Mouse (Mus musculus) gastrocnemius, adult 2 months (tissue): ENCODE results near the gene Mtch1. TPM values are rescaled to one million over a fixed set of nuclear protein-coding genes. Genes with fewer than 3 reads are reported as not detected.

Experiments used
- DNase-seq: peaks from one replicate; pipeline ENCODE4 v3.0.0; 2022
- H3K27ac ChIP-seq: fragments of 200-600 bp; 2 replicates; pipeline ENCODE4 v1.8.1; 2022; ENCODE audit warnings: mild to moderate bottlenecking
- H3K4me3 ChIP-seq: fragments of 200-600 bp; 2 replicates; pipeline ENCODE4 v1.8.1; 2022; ENCODE audit warnings: mild to moderate bottlenecking, moderate library complexity
- CTCF ChIP-seq: fragments of 200-600 bp; IDR thresholded peaks from 2 replicates; pipeline ENCODE4 v1.8.1; 2022; ENCODE audit warnings: antibody characterized with exemption, mild to moderate bottlenecking, moderate library complexity
- intact Hi-C: fragments of 180-260 bp; cut with DNase I; formaldehyde crosslinking; loops from one replicate; pipeline ENCODE4 v1.15.1; 2025
- total RNA-seq, 2 experiments: library from RNA; stranded (reverse); gene quantifications; 2 replicates each; pipeline ENCODE4 v1.2.3; 2021

Mtch1 gene
- total RNA-seq, 2 experiments from 2014 or later = 78.5 to 109 TPM

DNA sequence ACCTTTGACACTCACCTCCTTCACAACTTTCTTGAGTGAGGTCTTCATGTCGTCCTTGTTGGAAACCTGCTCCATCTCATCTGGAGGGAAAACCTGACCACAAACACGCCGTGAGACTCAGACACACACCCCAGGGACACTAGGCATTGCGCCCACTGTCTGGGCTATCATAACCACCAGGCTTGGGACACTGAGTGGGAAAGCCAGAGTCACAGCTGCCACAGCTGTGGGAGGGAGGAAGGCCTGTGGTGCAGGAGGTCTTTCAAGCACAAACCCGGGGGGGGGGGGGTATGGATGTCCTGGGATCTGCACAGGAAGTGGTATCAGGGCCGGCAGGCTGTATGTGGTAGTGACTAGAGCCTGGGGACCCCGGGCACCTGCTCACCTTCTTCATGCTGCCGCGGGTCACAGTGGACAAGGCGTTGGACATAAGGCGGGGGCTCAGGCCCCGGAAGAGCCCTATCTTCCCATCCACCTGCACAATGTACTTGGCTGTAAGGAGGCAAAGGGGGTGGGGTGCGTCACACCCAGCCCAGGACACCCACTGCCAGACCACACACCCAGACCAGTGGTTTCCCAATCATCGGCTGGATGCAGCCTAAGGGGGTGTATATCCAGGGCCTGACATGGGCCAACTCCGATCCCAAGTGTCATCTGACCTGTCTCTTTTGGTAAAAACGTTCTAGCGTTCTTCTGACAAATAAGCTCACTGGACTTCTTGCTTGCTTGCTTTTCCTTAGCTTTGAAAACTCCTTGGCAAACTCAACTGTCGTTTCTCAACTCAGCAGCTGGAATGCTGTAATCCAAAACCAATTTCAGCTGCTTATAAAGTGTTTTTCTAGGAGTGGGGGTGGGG, 7.1 kb downstream of the Mtch1 start:
- intact Hi-C loops = no loop called here

GRCm38 (mm10) chr17:29339170-29339768, 8.5 kb downstream of the Mtch1 start:
- H3K4me3 ChIP-seq = peak overlapping the region; percentile 11; the same call in 1 of the 2 replicates
- peak; percentile 68 for DNase-seq
- no peak for TF ChIP-seq CTCF
- intact Hi-C loops = no loop called here
- peak overlapping the region; percentile 88 for H3K27ac ChIP-seq

More for the DNA sequence above, 7.1 kb downstream of the Mtch1 start:
- peak; percentile 78 for DNase-seq
- no peak for TF ChIP-seq CTCF
- H3K4me3 ChIP-seq = peak overlapping the region; percentile 60
- H3K27ac ChIP-seq = peak overlapping the region; percentile 88

DNA sequence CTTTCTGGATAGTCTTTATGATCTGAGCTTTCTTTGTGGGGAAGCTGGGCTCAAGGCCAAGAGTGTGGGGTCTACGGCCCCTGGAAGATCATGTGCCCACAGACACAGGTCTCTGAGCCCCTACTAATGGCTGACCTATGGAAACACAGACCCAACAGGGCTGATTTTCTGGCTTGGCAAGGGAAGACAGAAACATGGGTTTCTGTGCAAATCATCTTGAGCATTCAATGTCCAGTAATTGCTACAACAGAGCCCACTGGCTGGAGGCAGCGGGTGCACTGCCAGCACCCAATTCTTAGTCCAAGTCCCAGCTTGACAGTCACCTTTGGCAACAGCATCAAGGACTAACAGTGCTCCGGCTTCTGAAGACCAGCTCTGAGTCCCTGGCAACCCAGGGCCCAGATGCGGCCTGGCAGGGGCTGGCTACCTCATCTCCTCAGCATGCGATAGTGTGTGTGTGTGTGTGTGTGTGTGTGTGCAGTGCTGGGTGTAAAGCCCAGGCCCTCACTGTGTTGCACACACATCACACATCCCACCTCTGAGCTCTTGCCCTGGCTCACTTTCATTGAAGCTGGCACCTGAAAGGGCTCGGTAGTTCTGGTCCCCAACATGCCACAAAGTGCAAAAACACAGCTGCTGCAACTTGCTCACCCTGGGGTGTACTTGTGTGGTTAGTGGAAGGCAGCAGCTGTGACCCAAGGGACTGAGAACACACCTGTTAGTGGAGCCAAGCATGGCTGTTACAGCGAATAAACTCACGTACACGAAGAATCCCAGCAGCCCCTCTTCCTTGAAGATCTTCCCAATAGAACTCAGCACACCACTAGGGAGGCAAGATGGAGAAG, 9.5 kb downstream of the Mtch1 start:
- DNase-seq = peak; percentile 63
- Histone ChIP-seq H3K27ac (peak overlapping the region; percentile 88), H3K4me3 (no peak overlapping the region)
- intact Hi-C loops = no loop called here
- TF ChIP-seq CTCF = no peak

GRCm38 (mm10) chr17:29336266-29336990, 11.3 kb downstream of the Mtch1 start:
- DNase-seq = peak; percentile 15
- no peak overlapping the region for H3K4me3 ChIP-seq
- H3K27ac ChIP-seq = no peak overlapping the region
- TF ChIP-seq CTCF = no peak
- intact Hi-C loops = no loop called here

DNA sequence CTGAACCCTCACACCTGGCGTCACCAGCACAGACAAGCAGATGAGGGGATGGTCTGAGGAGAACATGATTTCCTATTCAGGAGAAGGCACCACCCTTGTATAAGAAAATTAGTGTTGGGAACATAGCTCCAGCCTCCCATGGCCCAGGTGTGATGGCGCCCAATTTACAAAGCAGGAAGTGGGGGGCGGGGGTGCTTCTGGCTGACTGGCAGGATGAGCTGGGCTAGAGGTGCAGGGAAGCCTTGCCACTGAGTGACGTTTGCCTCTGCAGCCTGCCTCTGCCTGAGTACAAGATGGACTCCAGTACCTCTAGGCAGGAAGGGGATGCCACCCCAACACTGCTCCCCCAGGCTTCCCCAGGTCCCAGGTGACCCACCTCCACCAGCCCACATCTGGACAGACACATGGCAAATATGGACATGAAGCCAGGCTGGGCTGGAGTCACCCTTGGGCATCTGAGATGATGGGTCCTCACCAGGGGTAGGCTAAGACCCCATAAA, 15.5 kb downstream of the Mtch1 start:
- TF ChIP-seq CTCF = no peak
- DNase-seq = no peak
- intact Hi-C loops = loop anchor here (5.0 kb wide), 1 partner anchor 60 kb away; no protein-coding TSS in a partner anchor
- no peak overlapping the region for H3K4me3 ChIP-seq
- H3K27ac ChIP-seq = no peak overlapping the region

DNA sequence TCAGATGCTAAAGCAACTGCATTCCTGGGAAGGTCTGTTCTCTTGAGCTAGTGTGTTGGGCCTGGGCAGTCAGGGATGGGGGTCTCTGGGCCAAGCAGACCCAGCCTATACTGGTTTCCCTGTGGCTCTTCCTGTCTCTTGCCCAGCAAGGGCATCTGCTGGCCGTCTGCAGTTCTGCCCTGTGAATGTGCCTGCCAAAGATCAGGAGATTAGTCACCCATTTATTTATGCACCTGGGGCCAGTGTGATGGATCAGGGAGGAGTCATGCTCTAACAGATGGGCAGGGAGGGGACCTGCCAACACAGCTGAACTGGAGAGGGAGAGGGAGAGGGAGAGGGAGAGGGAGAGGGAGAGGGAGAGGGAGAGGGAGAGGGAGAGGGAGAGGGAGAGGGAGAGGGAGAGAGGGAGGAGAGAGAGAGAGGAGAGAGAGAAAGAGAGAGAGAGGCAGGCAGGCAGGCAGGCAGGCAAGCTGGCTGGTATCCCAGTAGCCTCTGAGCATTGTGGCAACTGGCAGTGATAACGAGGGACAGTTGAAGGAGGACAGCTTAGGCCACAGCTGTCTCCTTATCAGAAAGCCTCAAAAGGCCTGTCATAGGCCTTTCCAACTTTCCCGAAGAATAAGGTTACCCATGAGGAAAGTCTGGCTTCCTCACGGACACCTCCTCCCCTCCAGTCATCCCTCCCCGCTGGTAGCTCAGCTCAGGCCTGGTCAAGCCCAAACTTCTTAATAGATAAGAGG, 16.9 kb downstream of the Mtch1 start:
- no peak overlapping the region for H3K4me3 ChIP-seq
- DNase-seq = peak; percentile 76
- intact Hi-C loops = loop anchor here (5.0 kb wide), 1 partner anchor 59 kb away; no protein-coding TSS in a partner anchor
- TF ChIP-seq CTCF = peak; percentile 52
- peak overlapping the region; percentile 82 for H3K27ac ChIP-seq

- no peak for DNase-seq
- Histone ChIP-seq H3K27ac (peak overlapping the region; percentile 77), H3K4me3 (no peak overlapping the region)
- TF ChIP-seq CTCF = no peak
- intact Hi-C loops = loop anchor here (5.0 kb wide), 1 partner anchor 58 kb away; no protein-coding TSS in a partner anchor
Observed at GRCm38 (mm10) chr17:29330221-29330620, 17.5 kb downstream of the Mtch1 start.

DNA sequence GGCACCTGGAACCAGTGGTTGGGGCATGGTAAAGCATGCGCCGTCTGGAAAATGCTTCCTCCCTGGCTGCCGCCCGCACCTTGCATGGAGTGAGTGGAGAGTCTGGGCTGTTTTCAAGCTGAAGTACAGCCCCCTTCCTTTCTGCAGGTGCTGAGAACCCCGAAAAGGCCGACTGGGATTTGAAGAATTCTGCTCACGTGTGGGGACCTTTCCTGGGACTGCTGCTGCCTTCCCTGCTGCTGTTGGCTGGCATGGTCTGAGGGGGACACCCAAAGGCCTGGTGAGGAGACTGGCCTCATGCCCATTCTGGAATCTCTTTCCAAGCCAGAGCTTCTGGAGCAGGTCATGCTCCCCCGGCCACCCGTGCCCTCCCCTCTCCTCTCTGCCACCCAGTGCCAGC, 20.0 kb downstream of the Mtch1 start:
- Histone ChIP-seq H3K27ac (no peak overlapping the region), H3K4me3 (no peak overlapping the region)
- intact Hi-C loops = no loop called here
- DNase-seq = no peak
- TF ChIP-seq CTCF = no peak

- Histone ChIP-seq H3K4me3 (peak overlapping the region; percentile 55), H3K27ac (peak overlapping the region; percentile 31; the same call in 1 of the 2 replicates)
- DNase-seq = peak; percentile 57
- TF ChIP-seq CTCF = no peak
- intact Hi-C loops = no loop called here
Observed at GRCm38 (mm10) chr17:29326531-29327529, 20.9 kb downstream of the Mtch1 start.

GRCm38 (mm10) chr17:29325831-29326230, 21.9 kb downstream of the Mtch1 start:
- no peak overlapping the region for H3K27ac ChIP-seq
- H3K4me3 ChIP-seq = no peak overlapping the region; the same call in 1 of the 2 replicates
- intact Hi-C loops = no loop called here
- no peak for DNase-seq
- no peak for TF ChIP-seq CTCF
